Mouse (Mus musculus): ENCODE results near the gene Tcaf2.

DNA sequence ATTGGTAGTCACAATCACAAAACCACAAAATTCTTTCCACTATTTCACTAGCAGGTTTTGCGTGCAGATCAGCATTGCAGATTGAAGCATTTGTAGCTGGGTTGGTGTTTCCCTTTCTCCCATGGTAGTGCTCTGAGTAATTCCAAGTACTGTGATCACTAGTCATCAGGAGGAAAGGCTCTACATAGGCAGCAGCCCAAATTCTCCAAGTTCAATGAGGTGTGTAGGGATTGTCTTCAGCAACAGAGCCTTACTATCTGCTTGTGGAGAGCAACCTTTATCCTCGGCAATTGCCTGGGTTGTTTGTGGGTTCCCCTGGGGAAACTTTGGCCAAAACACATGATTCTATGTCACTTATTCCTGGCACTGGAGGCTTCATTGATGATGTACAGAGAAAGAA, 28.1 kb downstream of the Tcaf2 start:
- TF ChIP-seq CTCF (IDR thresholded peaks at IDR 0.05; ENCODE audit: borderline replicate concordance, extremely low read depth, insufficient read depth, insufficient read length) (no peak), POLR2A (IDR thresholded peaks at IDR 0.05; ENCODE audit: borderline replicate concordance, extremely low read depth, insufficient read depth, insufficient read length, poor library complexity, severe bottlenecking) (no peak)
